ENCODE assay signal across 27 mouse cellular contexts in genomic region chr10:111482654-111483053, GRCm38 (mm10).
"Had no signal": no experiment of that assay in that cellular context is flagged by ENCODE, and none has a peak within 500 bp of the region (broad histone marks: within the 10 kb centered on the region; RNA-seq: fewer than 3 reads in every experiment).

No protein-coding gene starts in this region.

- H3K4me2 ChIP-seq: embryonic facial prominence, embryonic 12.5 days; embryonic facial prominence, embryonic 13.5 days; embryonic facial prominence, embryonic 15.5 days; forebrain, embryonic 12.5 days; forebrain, embryonic 13.5 days; forebrain, embryonic 15.5 days had no signal

- H3K27me3 ChIP-seq: embryonic facial prominence, embryonic 12.5 days; embryonic facial prominence, embryonic 13.5 days; embryonic facial prominence, embryonic 15.5 days; forebrain, embryonic 12.5 days; forebrain, embryonic 13.5 days; forebrain, embryonic 15.5 days had no signal

- DNase-seq: cerebellum, adult 2 months; cerebellum, adult 8-10 months; cerebellum, adult 9-10 months; cerebellum, adult 9-11 months; cerebellum, postnatal 10 days; cerebellum, postnatal 14 days; cerebellum, postnatal 25 days; cerebellum, postnatal 36 days; embryo, embryonic 11 days; forebrain, postnatal 0 days; gastrocnemius, adult 2 months; gastrocnemius, postnatal 10 days; gastrocnemius, postnatal 14 days; gastrocnemius, postnatal 25 days; gastrocnemius, postnatal 36 days; heart, adult 18-20 months had no signal

- ATAC-seq: forebrain, embryonic 13.5 days; forebrain, embryonic 14.5 days; forebrain, embryonic 15.5 days; forebrain, embryonic 16.5 days; forebrain, postnatal 0 days had no signal

- H3K9me3 ChIP-seq: embryonic facial prominence, embryonic 10.5 days; embryonic facial prominence, embryonic 12.5 days; embryonic facial prominence, embryonic 13.5 days; embryonic facial prominence, embryonic 15.5 days; forebrain, embryonic 10.5 days; forebrain, embryonic 12.5 days; forebrain, embryonic 13.5 days; forebrain, embryonic 15.5 days had no signal

- H3K4me3 ChIP-seq: embryonic facial prominence, embryonic 10.5 days; embryonic facial prominence, embryonic 12.5 days; embryonic facial prominence, embryonic 13.5 days; embryonic facial prominence, embryonic 15.5 days; erythroblast, embryonic 14.5 days; forebrain, embryonic 10.5 days; forebrain, embryonic 12.5 days; forebrain, embryonic 13.5 days; forebrain, embryonic 15.5 days; gastrocnemius, adult 2 months had no signal

- H3K9ac ChIP-seq: embryonic facial prominence, embryonic 12.5 days; embryonic facial prominence, embryonic 13.5 days; embryonic facial prominence, embryonic 15.5 days; forebrain, embryonic 12.5 days; forebrain, embryonic 13.5 days; forebrain, embryonic 15.5 days; forebrain, postnatal 0 days had no signal

- H3K27ac ChIP-seq: embryonic facial prominence, embryonic 10.5 days; embryonic facial prominence, embryonic 12.5 days; embryonic facial prominence, embryonic 13.5 days; embryonic facial prominence, embryonic 15.5 days; forebrain, embryonic 10.5 days; forebrain, embryonic 12.5 days; forebrain, embryonic 13.5 days; forebrain, embryonic 15.5 days; gastrocnemius, adult 2 months had no signal

- H3K4me1 ChIP-seq: embryonic facial prominence, embryonic 15.5 days had no signal
